Mouse (Mus musculus): Measurements from ENCODE around the gene Lhx3.

The Lhx3 gene

DNA sequence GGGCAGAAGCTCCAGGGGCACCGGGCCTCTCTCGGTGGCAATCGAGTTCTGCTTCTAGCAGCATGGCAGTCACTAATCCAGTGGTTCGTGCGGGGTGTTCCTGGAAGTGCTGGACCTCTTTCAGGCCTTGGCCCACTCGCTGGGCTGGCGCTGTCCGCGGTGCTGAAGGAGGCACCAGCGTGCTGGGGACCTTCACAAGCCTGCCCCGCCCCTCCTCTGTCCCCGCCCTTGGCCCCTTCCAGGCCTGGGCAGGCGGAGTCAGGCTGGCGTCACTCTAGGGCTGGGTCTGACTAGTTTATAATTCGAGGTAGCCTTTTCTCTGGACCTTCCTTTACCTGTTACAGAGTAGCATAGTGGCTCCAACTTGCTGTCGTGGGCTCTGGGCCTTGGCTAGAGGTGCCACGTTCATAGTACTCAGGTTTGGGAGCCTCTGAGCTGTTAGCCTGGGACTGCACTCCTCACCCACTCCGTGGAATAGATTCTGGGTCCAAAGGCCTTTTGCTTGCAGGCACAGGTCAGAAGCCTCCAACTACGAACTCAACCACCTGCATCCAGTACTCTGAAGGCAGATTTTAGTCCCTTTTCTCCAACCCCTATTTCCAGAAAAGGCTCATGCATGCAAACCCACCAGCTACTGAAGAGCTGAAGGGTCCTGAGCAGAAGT, at the start of gene Lhx3:
Lhx3 (minus strand) TSS at position 164 of the 664 bp plus-strand sequence.
- peak; percentile 80 to 92 for DNase-seq (ENCODE audit: low spot score in 2 of 2)

DNA sequence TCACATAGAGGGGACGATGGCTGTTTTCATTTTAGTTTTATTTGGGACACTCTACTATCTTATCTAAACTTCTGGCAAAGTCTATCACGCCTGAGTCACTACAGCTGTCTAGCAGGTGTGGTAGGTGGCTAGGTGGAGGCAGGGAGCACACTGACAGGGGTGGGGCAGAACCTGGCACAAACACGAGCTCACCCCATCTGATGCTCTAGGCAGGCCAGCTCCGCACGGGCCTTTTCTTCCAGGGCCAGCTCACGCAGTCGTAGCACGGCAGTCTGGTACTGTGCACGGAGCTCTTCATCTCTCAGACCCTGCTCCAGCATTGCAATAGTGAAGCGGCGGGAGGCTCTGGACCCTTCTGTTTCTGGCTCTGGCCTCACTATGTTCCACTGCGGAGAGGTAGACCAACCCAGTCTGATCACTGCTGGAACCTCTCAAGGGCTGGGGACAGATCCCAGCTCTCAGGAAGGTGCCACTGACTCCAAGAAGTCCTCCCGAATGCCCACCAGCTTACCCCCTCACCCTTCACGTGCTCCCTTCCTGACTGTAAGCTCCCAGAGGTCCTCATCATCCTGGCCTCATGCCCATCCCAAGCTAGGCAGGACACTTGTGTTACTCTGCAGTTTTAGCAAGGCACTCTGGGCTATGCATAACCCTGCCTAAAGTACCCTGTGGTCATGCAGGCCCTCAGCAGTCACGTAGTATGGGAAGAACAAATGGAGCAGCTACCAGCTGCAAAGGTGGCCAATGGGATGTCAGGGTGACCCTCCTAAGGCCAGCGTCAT, 49.4 kb upstream of the Lhx3 start:
- DNase-seq (ENCODE audit: low spot score in 2 of 2) = peak in 1 of 2 experiments; percentile 55

DNA sequence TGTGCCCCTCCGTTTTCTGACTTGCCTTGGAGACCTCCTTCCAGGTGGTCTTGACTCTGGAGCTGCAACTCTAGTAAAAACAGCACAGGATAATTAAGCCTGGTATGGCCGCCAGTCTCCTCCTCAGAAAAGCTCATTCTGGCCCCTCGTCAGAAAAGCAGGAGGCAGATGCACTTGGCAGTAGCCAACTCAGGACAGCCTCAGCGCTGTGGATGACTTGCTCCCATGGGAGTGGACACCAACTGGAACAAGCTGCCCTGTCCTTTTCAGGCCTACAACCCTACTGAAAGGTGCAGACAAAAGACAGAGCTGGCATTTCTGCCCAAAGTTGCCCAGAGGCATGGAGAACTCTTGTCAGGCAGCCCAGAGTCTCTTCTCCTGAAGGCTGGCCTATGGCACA, 46.7 kb upstream of the Lhx3 start:
- DNase-seq (ENCODE audit: low spot score in 2 of 2) = no peak

DNA sequence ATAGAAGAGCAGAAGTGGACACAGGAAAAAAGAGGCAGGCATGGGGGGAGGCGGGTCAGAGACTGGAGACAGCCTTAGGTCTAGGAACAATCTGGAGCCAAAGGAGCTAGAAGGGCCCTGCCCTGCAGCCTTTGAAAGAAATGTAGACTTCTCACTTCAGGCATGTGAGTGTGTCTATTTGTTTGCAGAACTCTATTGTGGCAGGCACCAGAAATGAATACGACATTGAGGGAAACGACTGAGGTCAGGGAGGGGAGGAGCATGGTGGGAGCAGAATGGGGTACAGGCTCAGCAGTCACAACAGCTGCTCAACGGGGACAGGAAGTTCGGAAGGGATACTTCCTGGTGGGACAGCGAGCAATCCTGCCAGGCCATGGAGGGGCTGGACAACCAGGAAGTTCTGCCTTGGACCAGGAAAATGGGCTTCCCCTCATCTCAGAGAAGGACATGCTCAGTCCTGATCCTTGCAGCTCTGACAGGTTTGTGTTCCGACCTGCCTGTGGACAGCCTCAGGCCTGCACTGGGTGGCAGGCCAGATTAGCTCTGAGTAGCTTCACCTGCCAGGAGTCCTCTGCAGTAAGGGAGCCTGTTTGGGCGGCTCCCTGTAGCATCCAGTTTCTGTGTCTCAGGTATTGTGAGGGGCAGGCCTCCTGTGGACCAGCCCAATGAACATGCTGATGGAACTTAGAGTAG, 44.6 kb upstream of the Lhx3 start:
- DNase-seq (ENCODE audit: low spot score in 2 of 2) = no peak

DNA sequence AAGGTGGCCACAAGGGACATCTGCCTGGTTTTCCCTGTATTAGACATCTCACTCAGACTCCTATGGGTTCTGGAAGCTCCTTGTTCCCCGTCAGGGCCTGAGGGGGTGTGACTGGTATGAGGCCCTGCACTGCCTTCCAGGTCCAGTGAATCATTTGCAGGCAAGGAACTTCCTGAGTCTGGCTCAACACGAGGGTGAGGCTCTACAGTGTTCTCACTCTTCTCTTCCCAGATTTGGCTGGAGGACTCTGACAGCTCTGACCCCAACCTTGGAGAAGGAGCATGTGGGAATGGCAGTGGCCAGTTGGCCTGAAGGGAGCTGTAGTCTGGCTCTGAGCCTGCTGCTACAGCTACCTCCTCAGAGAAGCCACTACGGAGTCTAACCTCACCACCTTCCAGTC, 39.4 kb upstream of the Lhx3 start:
- DNase-seq (ENCODE audit: low spot score in 2 of 2) = no peak

DNA sequence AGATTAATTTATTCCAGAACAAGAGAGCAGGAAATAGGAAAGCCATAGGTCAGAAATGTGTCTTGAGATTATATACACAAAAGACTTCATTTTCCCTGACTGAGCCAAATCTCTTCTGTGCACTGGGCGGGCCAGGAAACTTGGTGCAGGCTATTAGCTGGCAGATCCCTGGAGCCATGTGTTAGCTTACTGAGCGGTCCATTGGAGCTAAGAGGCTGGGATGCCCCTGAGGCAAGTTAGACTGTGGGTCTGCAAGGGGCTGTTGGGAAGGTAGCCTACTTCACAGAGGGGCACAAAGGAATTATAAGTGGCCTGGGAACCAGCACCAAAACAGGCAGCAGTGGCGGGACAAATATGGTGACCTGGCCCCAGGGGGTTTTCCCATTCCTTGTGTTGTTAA, 32.8 kb upstream of the Lhx3 start:
- no peak for DNase-seq (ENCODE audit: low spot score in 2 of 2)

DNA sequence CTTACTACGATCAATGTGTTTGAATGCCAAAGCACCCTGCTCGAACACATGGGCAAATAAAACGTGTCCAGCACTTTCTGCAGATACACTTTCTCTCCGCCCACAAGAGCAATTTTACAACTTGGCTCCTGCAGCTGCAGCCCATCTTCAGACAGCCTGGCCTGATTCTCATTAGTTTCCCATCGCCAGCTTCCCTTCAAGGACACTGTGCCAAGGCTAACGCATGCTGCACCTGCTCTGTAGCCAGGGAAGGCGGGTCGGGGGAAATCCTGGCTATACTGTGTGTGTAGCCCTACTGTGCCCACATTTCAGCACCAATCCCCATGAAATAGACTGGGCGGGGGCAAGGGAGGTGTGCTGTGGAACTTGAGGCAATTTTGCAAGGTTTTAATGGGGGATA, 32.2 kb upstream of the Lhx3 start:
- no peak for DNase-seq (ENCODE audit: low spot score in 2 of 2)

DNA sequence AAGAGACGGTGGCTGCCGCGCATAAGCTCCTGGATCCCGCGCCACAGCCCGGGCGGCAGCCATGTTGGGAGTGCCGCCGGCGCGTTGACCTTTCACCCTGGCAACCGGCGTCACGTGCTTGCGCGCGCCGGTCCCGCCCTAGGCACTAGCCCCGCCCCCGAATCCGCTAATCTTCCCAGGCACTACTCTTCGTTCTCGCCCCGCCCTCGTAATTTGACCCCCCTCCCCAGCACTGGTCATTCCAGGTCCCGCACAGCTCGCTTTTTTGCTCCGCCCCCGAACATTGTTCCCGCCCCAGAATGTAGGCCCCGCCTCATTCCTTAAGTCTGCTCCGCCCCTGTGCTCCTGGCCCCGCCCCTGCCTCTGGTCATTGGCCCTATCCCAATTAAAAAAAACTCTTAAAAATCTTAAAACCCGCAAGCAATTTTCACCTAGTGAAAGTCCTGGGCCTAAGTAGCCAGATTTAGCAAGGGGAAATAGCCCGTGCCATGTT, 29.2 kb upstream of the Lhx3 start, which contains the start of gene Qsox2:
Qsox2 (minus strand) TSS at position 236 of the 493 bp plus-strand sequence.
- DNase-seq (ENCODE audit: low spot score in 2 of 2) = peak; percentile 89 to 94

DNA sequence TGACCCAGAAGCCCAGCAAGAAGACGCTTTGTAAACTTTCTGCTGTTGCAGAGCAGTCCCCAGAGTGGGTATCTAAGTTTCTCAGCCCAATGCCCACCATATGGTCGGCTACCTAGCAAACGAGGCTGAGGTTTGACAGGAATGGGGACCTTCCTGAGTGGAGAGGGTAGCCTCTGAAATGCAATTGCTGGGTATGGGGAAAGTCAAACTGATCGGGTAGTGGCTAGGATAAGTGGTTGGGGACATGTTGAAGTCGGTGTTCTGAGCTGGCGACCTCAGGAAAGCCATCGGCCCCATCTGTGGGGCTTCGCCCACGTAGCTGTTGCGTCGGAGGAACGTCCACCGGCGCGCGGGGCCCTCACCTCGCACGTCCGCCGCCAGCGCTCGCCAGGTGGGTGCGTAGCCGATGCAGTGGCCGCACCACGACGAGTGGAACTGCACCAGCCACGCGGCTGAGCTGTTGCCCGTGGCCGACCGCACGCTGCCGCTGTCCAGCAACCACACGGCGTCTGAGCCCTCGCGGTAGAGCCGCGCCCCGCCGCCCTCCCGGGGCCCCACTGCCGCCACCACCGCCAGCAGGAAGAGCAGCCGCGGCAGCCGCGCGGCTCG, 28.7 kb upstream of the Lhx3 start:
- no peak for DNase-seq (ENCODE audit: low spot score in 2 of 2)

DNA sequence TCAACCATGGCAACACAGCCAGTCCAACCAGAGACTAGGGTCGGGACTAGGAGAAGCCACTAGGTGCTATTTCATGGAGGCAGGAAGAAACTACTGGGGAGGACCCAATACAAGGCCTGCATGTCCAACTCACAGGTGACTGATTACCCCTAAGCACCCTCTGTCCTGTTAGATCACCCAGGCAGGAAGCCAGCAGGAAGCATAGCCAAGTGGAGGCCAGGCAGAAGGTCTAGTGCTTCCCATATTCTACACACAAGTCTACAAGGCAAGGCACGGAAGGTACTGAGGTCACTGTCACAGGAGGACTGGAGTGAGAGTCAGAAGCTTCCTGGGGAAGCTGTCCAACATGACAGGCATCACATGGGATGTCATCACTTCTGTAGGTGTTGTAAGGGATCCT, 26.7 kb upstream of the Lhx3 start:
- DNase-seq (ENCODE audit: low spot score in 2 of 2) = no peak

DNA sequence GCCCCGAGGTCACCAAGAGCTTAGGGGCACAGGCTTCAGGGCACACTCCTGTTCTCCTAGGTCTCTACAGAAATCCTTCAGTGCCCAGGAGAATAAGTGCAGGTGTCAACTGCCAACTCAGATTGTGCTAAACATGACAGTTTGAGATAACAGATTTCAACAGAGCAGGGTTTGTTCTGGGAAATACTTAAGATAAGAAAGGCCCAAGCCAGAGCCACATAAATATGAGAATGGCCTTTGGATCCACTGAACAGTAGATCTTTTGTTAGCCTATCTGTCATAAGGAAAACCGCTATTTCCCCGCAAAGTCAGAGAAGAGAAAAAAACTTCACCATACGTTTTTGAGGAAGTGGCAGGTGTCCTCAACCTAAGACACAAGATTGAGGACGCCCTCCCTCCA, 26.2 kb upstream of the Lhx3 start:
- DNase-seq (ENCODE audit: low spot score in 2 of 2) = no peak

DNA sequence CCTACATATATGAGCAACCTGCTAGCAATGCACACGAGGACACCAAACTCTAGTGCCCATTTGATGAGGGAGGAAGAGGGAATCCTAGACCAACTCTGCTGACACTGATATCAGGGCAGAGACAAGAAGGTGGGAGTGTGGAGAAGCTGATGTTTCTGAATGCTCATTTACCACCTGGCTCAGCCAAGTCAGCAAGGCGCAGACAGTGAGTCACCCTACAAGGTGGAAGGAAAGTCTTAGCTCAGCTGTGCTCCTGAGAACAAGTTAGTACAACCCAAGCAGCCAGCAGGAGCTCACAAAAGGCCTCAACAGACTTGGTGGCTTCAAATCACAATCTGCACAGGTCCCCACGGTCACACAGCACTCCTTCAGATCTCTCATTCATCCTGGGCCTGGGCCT, 23.3 kb upstream of the Lhx3 start:
- no peak for DNase-seq (ENCODE audit: low spot score in 2 of 2)

DNA sequence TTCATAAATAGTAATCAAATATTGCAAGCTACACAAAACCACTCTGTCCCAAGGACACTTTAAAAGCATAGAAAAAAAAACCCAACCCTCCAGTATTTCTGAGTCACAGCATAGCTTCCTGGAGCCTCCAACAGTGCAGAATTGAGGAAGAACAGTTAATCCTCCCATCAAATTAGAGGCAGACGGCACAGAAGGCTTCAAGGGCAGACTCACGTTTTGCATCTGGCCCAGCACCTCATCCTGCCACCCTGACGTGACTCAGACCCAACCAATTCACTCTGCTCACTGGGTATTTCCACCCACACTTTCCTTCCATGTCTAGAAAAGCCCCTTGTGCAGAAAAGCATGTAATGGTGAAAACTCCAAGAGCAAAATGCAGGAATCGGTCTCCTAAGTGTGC, 22.2 kb upstream of the Lhx3 start:
- DNase-seq (ENCODE audit: low spot score in 2 of 2) = no peak

DNA sequence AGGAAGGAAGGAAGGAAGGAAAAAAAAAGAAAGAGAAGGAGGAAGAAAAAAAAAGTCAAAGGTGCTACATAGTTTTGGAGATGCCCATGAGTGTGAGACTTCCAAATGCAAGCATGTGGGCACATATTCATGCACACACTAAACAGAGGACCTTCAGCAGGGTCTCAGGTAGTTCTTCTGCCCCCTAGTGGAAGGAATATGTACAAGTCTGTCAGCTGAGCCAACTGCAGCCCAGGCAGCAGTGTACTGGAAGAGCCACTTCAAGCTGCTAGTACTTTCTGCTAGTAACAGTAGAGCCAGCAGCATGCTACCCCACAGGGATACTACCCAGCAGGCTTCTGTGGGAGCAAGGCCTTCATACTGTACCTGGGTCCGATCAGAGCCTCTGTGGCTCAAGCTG, 19.7 kb upstream of the Lhx3 start:
- DNase-seq (ENCODE audit: low spot score in 2 of 2) = no peak

DNA sequence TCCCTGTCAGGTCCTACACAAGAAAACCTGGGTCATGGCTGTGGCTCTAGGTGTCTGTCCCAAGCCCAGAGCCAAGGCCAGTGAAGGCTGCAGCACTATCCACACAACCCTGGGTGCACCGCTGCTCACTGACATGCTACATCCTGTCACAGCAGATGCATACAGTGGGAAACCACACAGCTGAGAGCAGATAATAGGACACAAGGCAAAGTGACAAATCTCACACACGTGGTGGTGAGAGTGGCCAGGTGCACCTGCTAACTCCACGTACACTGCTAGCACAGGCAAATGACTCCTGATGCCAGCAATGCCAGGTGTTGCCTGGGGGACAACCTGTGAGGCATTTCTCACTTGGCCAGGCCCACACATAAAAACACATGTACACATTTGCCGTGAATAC, 17.2 kb upstream of the Lhx3 start:
- DNase-seq (ENCODE audit: low spot score in 2 of 2) = no peak

DNA sequence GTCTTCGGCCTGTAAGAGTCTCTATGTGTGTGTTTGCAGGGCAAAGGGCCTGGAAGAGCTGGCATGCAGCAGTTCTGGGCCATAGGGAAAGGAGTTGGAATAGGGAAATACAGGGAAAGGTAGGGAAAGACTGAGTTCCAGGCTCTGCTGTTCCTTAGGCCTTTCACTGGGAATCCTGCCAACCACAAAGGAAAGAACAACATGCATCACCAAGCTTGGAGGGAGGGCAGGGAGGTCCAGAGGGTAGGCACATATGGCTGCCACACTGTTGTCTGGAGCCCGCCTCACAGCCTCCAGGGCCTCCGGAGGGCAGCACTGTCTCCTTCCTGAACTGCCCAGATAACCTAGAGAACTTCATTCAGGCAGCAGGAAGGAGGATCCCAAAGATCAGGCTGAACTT, 15.9 kb upstream of the Lhx3 start:
- no peak for DNase-seq (ENCODE audit: low spot score in 2 of 2)

DNA sequence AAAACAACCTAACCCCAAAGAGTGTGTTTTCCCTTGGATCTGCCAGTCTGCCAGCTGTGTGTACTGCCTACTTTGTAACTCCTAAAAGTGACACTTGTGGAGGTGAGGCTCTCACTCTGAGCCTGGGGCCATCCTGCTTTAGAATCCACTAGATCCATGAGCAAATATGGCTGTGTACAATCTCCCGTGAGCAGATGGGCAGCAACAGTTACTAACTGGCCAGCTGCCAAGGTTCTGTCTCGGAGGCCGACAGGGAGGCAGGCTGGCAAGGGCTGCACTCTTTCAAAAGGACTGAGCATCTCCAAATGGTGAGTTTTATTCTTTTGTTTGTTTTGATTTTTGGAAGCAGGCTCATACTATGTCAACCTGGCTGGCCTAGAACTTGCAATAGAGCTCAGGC, 6.4 kb upstream of the Lhx3 start:
- DNase-seq (ENCODE audit: low spot score in 2 of 2) = peak; percentile 74 to 84

DNA sequence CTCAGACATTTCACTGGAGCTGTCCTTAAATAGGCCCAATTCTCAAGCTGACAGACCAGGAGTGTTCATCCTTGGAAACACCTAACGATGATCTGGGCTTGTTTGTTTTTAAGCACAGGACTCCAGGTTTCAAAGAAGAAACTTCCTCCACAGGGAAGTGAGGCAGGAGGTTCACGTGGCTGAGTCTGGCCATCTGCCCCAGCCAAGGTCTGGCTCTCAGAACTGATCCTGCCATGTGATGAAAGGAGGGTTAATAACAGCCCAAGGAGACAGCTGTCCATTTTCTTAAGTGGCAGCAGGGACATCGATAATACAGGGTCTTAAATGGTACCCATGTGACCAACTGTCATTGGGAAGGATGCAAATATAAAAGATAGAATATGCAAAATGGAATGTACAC, 1.5 kb upstream of the Lhx3 start:
- no peak for DNase-seq (ENCODE audit: low spot score in 2 of 2)

DNA sequence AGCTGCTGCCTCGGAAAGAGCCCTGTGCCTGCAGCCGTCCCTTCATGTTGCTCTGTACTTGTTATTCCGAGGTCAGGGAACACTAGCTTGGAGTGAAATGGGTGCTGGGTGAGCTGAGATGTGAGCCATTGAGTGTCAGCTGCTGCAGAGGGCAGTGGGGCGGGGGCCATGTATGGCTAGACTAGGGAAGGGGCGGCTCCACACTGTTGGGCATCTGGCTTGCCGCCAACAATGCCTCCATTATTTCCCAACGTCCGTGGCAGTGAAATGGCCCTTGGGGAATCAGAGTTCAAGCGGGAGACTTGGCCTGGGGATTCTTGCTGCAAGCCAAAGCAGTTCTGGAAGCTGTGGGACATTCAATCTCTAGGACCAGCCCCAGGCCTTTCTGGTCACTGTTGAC, 530 bp downstream of the Lhx3 start:
- no peak for DNase-seq (ENCODE audit: low spot score in 2 of 2)

DNA sequence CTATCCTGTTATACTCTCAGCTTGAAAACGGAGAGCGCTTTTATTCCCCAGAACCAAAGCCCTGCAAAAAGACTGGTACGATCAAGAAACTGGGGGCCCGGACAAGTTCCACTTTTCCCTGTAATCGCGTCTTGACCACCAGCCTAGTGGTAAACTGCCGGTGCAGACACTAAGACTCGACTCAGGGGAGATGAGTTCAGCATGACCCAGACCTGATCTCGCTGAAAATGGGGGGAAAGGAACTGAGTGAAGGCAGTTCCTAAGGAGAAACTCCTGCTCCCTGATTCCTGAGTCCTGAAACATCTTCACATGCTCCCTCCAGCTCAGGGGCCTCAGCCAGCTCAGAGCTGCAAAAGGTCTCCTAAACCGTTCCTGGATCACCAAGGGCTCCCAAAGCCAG, 2.3 kb downstream of the Lhx3 start:
- no peak for DNase-seq (ENCODE audit: low spot score in 2 of 2)

DNA sequence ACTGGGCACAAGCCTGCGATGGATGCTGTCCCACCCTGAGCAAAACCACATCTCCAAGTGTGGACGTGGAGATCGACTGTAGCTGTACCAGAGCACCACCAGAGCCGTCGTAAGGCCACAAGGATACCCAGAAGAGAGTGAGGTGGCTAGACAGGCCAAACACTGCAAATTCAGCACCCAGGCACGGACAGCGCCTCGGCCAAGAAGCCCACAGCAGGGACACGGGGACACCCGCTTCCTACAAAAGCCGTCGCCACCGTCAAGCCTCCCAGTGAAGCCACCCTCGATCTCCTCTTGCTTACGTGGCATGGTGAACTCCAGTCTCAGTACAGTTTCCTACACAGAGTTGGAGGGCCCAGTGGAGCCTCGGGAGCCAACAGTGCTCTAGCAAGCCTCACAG, 3.0 kb downstream of the Lhx3 start:
- DNase-seq (ENCODE audit: low spot score in 2 of 2) = peak; percentile 30 to 74

DNA sequence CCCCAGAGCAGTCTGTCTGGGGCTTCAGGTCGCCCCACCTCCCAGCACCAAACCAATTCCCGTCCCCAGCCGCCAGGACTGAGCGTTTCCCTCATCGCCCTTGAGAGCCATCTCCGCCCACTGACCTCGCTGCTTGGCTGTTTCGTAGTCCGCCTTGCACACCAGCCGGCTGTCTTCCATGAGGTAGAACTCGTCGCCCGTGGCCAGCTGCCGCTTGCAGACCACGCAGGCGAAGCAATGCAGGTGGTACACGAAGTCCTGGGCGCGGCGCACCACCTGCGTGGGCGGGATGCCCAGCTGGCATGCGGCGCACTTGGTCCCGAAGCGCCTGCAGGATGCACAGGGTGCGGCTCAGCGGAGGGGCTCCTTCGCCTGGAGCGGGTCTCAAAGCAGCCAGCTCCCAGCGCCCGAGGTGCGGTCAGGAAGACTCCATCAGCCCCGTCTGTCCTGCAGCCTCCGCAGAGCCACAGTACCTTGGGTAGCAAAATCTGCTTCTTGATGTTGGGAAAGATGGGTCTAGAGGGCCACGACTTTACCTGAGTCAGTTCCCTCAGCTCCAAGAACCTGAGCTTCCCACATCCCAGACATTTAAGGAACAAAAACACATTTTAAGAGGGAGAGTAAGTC, 5.1 kb downstream of the Lhx3 start:
- DNase-seq (ENCODE audit: low spot score in 2 of 2) = no peak

Data from spleen, postnatal 4 days (tissue).